Mouse (Mus musculus): ENCODE data around the gene Fancd2. TPM values are rescaled to one million over a fixed set of nuclear protein-coding genes. Genes with fewer than 3 reads are reported as not detected.

Gene Fancd2
- polyA plus RNA-seq, 1 experiment from 2014 or later, result 18.8 TPM

DNA sequence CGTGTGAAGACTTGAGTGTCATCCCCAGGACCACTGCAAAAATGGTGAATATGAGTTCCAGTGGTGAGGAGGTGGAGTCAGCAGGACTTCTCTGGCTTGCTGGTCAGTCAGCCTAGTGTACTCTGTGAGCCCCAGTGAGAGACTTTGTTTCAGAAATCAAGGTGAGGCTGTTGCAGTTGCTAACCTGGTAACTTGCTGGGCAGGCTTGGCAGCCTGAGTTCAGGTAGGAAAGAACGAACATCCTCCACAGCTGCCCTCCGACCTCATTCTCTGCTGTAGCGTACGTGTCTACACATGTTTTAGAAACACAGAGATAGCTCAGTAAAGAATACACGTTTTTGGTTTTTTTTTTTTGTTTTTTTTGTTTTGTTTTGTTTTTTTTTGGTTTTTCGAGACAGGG lies 3.4 kb downstream of the Fancd2 start:
- no peaks in the 10 kb centered on the region for H3K9me3 ChIP-seq

DNA sequence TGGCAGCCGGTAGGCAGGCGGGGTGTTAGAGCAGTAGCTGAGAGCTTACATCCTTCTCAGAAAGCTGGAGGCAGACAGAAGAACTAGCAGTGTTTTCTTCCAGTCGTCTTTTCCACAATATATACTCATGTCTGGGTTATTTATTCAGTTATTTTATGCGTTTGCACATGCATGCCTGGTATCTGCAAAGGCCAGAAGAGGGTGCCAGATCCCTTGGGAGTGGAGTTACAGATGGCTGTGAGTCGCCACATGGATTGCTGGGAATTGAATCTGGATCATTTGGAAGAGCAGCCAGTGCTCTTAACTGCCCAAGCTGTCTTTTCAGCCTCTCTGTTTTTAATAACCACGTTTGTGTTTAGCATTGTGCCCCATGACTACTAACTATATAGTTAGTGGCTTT lies 10.1 kb downstream of the Fancd2 start:
- Histone ChIP-seq H3K4me3 (replicated peaks) (no peak overlapping the region), H3K4me2 (no peak overlapping the region), H3K9me3 (no peaks in the 10 kb centered on the region), H3K27me3 (no peaks in the 10 kb centered on the region), H3K9ac (no peak overlapping the region), H3K36me3 (replicated peaks) (peaks cover 18% of the 10 kb centered on the region), H3K27ac (no peak overlapping the region), H3K4me1 (no peaks in the 10 kb centered on the region)
- WGBS, result 88% methylated on average over 6 of the region's 6 CpGs
- no peak for ATAC-seq (ENCODE audit: low FRiP score)

More for the DNA sequence above, 3.4 kb downstream of the Fancd2 start:
- no peak overlapping the region for H3K4me2 ChIP-seq
- H3K36me3 ChIP-seq (replicated peaks), result peaks cover 11% of the 10 kb centered on the region
- peaks cover 16% of the 10 kb centered on the region for H3K4me1 ChIP-seq
- H3K27me3 ChIP-seq, result no peaks in the 10 kb centered on the region
- WGBS, result 91% methylated on average over 7 of the region's 7 CpGs
- no peak overlapping the region for H3K27ac ChIP-seq
- no peak overlapping the region for H3K9ac ChIP-seq
- ATAC-seq (ENCODE audit: low FRiP score), result no peak
- H3K4me3 ChIP-seq (replicated peaks), result no peak overlapping the region

DNA sequence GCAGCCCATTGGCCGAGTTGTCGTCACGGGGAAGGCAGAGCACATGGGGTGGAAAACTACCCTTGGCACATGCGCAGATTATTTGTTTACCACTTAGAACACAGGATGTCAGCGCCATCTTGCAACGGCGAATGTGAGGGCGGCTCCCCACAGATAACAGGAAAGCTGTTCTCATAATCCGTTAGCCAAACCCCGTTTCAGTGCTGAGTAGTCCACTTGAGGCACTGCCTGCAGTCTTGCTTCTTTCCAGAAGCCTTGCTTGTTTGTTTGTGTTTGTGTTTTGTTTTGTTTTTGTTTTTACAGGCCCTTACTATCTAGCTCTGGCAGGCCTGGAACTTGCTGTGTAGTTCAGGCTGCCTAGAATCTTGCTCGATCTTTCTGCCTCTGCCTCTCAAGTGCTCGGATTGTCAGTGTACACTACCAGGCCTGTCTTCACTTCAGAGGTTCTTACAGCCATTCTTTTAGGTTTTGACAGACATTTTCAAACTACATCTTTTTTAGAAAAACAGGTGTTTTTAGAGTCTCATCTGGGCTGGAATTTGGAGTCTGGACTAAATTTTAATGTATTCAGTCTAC lies 12.5 kb downstream of the Fancd2 start:
- ATAC-seq (ENCODE audit: low FRiP score), result no peak
- 94% methylated on average over 12 of the region's 12 CpGs for WGBS

DNA sequence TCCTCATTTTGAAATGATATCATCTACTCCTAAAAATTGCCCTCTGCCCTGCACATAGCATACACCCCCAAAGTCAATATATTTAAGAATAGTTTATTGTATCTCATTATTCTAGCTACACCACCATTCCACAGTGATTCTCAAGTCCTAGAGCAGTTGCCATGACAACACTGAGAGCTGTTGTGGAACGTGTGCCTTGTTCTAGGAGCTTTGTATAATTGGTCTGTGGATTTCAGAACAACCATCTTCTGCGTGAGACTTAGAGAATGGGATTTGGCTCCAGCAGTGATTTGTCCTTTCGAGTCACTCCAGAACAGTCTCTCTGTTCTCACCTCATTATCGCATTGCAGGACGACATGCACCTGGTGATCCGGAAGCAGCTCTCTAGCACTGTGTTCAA lies 28.3 kb downstream of the Fancd2 start:
- no peaks in the 10 kb centered on the region for H3K4me1 ChIP-seq
- ATAC-seq (ENCODE audit: low FRiP score), result no peak
- WGBS, result 66% methylated on average over 6 of the region's 6 CpGs
- no peak overlapping the region for H3K4me3 ChIP-seq (replicated peaks)
- no peak overlapping the region for H3K4me2 ChIP-seq
- no peaks in the 10 kb centered on the region for H3K9me3 ChIP-seq
- peaks cover 11% of the 10 kb centered on the region; the same call in 1 of the 2 replicates for H3K36me3 ChIP-seq (replicated peaks)
- no peak overlapping the region for H3K9ac ChIP-seq
- no peaks in the 10 kb centered on the region for H3K27me3 ChIP-seq
- H3K27ac ChIP-seq, result no peak overlapping the region

More for the DNA sequence above, 12.5 kb downstream of the Fancd2 start:
- Histone ChIP-seq H3K36me3 (replicated peaks) (peaks cover 9% of the 10 kb centered on the region), H3K27ac (no peak overlapping the region), H3K4me3 (replicated peaks) (no peak overlapping the region), H3K4me2 (no peak overlapping the region), H3K27me3 (no peaks in the 10 kb centered on the region), H3K9me3 (no peaks in the 10 kb centered on the region), H3K9ac (no peak overlapping the region), H3K4me1 (no peaks in the 10 kb centered on the region)

DNA sequence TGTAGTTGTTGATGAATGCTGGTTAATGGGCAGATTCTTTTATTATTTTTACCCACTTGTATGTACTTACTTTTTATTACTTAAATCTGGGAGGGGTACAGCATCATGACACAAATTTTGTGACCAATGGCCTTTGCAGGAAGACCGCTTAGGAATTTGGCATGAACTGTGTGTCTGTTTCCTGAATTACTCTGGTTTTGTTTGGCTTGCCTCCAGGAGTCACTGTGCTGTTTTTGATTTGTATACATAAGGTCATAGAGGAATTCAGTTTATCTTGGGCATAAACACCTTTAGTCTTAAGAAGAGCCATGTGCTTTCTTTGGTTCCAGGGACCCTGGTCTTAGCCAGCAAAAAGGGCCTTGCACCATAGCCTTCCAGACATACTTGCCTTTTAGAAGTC lies 33.1 kb downstream of the Fancd2 start:
- H3K36me3 ChIP-seq (replicated peaks), result peaks cover 26% of the 10 kb centered on the region
- no peak overlapping the region for H3K27ac ChIP-seq
- no peak overlapping the region for H3K9ac ChIP-seq
- H3K4me3 ChIP-seq (replicated peaks), result no peak overlapping the region
- no peaks in the 10 kb centered on the region for H3K27me3 ChIP-seq
- WGBS, result 97% methylated on average over 1 of the region's 1 CpGs
- ATAC-seq (ENCODE audit: low FRiP score), result no peak
- no peaks in the 10 kb centered on the region for H3K4me1 ChIP-seq
- H3K9me3 ChIP-seq, result no peaks in the 10 kb centered on the region
- no peak overlapping the region for H3K4me2 ChIP-seq

DNA sequence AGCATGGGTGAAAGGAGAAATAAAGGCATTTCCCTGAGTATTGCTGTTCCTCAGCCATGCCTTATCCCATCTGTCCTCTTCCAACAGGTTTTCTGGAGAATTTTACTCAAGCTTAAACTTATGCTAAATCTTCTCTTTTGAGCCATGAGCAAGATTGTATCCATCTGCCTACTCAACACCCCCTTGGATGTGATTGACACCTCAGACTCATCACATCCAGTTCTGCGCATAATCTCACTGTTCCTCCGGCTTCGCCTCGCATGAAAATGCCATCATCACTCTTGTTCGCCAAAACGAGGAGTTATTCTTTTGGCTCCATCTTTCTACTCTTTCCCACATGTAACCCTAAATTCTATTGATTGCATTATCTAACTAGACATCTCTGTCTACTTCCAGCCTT lies 44.6 kb downstream of the Fancd2 start:
- Histone ChIP-seq H3K9ac (no peak overlapping the region), H3K4me1 (no peaks in the 10 kb centered on the region), H3K36me3 (replicated peaks) (peaks cover 41% of the 10 kb centered on the region), H3K27ac (no peak overlapping the region), H3K4me2 (no peak overlapping the region), H3K27me3 (no peaks in the 10 kb centered on the region), H3K9me3 (no peaks in the 10 kb centered on the region), H3K4me3 (replicated peaks) (no peak overlapping the region)
- ATAC-seq (ENCODE audit: low FRiP score), result no peak
- WGBS, result 96% methylated on average over 6 of the region's 6 CpGs

DNA sequence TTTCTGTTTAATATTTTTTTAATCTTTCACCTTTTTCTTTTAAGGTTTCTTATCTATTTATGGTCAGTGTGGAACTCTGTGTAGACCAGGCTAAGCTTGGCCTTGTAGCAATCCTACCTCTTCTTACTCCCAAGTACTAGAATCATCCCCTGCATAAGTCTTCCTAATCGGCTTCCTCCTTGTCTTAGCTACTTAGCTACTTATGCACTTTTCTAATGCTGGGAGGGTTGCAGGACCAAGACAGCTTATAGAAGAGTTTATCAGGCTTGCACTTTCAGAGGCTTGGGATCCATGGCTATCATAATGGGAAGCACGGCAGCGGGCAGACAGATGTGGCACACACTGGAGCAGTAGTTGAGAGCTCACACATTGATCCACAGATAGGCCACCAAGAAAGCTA lies 47.8 kb downstream of the Fancd2 start:
- Histone ChIP-seq H3K27me3 (no peaks in the 10 kb centered on the region), H3K27ac (no peak overlapping the region), H3K9me3 (no peaks in the 10 kb centered on the region), H3K4me1 (no peaks in the 10 kb centered on the region), H3K36me3 (replicated peaks) (peaks cover 40% of the 10 kb centered on the region), H3K4me3 (replicated peaks) (no peak overlapping the region), H3K9ac (no peak overlapping the region), H3K4me2 (no peak overlapping the region)
- no peak for ATAC-seq (ENCODE audit: low FRiP score)
- WGBS, result 97% methylated on average over 3 of the region's 3 CpGs

DNA sequence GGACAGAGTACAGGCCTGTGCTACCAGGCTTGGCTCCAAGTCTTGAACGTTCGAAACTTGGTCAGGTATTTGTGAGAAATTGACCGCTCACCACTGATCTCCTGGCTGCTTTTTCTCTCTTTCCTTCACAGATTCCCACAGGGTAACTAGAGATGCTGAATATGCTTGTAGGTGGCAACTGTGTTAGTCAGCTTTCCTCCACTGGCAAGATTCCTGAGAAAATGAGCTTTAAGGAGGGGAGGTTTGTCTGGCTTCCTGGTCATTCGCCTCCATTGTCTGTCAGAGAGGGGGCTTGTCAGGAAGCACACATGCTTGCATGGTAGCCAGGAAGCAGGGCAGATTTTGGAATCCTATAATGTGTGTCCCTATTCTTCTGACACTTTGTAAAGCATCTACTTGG lies 51.5 kb downstream of the Fancd2 start:
- Histone ChIP-seq H3K36me3 (replicated peaks) (peaks cover 19% of the 10 kb centered on the region), H3K9ac (no peak overlapping the region), H3K4me3 (replicated peaks) (no peak overlapping the region), H3K9me3 (no peaks in the 10 kb centered on the region), H3K4me1 (no peaks in the 10 kb centered on the region), H3K27ac (no peak overlapping the region), H3K4me2 (no peak overlapping the region), H3K27me3 (no peaks in the 10 kb centered on the region)
- ATAC-seq (ENCODE audit: low FRiP score), result no peak
- WGBS, result 92% methylated on average over 4 of the region's 4 CpGs

DNA sequence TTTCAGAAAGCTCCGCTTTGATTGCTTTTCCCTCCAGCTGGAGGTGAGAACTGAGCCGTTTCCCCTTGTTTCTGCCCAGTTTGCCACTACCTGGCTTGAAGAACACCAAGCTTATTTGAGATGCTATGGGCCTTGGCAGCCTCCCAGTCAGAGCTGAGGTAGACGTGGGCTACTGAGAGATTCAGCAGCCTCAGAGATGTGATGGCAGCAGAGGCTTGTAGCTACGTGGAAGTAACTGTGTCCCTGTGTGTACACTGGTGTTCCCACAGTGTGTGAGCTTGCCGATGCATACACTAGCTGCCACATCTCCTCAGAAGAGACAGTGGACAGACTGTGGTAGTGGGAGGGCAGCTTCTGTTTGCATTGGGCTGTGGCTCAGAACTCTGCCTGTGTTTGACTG lies 53.6 kb downstream of the Fancd2 start:
- 94% methylated on average over 5 of the region's 5 CpGs for WGBS
- Histone ChIP-seq H3K4me1 (no peaks in the 10 kb centered on the region), H3K36me3 (replicated peaks) (peaks cover 23% of the 10 kb centered on the region), H3K9me3 (no peaks in the 10 kb centered on the region), H3K9ac (no peak overlapping the region), H3K4me2 (no peak overlapping the region), H3K4me3 (replicated peaks) (no peak overlapping the region), H3K27me3 (no peaks in the 10 kb centered on the region), H3K27ac (no peak overlapping the region)
- ATAC-seq (ENCODE audit: low FRiP score), result no peak

DNA sequence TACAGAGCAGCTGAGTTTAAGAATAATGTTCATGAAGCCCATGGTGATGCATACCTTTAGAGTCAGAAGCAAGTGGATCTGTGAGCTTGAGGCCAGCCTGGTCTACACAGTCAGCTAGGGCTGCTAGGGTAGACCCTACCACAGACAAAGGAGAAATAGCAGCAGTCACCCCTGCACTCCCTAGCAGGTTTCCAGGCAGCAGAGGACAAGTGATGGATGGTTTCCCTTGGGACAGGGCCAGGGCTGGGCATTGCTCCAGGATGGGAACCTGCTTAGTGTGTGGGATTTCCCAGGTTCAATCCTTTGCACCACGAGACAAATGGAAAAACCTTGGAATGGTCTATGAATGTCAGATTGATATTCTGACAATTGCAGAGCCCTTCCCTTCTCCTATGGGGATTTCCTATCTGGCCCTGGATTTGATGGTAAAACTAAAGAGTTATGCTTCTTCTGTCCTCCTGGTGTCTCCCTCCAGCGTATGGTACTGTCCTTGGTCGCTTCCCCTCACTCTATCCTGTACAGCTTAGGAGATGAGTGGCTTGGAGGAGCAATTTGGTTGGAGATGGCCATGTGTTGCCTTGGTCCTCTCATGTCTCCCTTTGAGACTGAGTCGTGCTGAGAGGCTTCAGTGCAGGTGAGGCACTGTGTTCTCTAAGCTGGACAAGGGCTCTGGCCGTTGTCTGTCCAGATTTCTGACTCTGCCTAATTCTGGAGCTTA lies 55.1 kb downstream of the Fancd2 start:
- H3K36me3 ChIP-seq (replicated peaks), result peaks cover 19% of the 10 kb centered on the region
- ATAC-seq (ENCODE audit: low FRiP score), result no peak
- no peaks in the 10 kb centered on the region for H3K4me1 ChIP-seq
- H3K4me2 ChIP-seq, result no peak overlapping the region
- 86% methylated on average over 5 of the region's 5 CpGs for WGBS
- H3K9me3 ChIP-seq, result no peaks in the 10 kb centered on the region
- no peaks in the 10 kb centered on the region for H3K27me3 ChIP-seq
- no peak overlapping the region for H3K27ac ChIP-seq
- no peak overlapping the region for H3K9ac ChIP-seq
- no peak overlapping the region for H3K4me3 ChIP-seq (replicated peaks)

DNA sequence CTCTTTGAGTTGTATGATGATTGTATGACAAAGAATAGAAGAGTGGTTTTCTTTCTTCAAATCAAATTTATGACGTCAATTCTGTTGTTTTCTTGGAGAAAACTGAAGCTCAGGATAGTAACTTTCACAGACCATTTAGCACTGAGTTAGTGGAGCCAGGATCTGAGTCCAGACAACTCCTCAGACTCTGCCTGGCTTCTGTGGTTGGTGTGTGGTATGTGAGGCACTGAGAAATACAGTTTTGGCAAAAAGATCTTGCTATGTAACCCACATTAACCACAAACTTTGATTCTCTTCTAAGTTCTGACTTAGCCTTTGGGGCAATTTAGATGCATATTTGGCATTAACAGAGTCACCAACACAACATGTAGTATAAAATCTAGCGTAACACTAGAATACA lies 61.2 kb downstream of the Fancd2 start:
- Histone ChIP-seq H3K36me3 (replicated peaks) (0 out of 2 replicates have a peak, but pooled peaks cover 7% of the 10 kb centered on the region), H3K4me1 (no peaks in the 10 kb centered on the region), H3K27ac (no peak overlapping the region), H3K9me3 (no peaks in the 10 kb centered on the region), H3K4me3 (replicated peaks) (no peak overlapping the region), H3K27me3 (no peaks in the 10 kb centered on the region), H3K9ac (no peak overlapping the region), H3K4me2 (no peak overlapping the region)
- ATAC-seq (ENCODE audit: low FRiP score), result no peak
- WGBS, result 94% methylated on average over 2 of the region's 2 CpGs

DNA sequence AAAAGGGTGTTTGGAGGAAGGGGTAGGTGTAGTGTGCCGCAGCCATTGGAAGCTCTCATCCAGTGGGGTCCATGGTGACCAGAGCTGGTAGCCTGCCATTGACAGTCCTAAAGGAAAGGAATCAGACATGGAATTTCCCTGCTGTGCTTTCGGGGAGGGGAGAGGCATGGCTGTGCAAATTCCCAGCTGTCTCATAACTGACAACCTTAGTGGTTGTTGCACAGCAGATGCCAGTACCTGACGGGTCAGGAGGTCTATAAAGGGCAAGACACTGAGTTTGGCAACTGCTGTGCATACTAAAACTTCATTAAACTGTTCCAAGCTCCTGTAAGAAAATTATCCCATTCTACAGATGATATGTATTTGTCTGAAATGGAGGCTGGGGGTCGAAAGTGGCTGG lies 66.5 kb downstream of the Fancd2 start:
- Histone ChIP-seq H3K4me3 (replicated peaks) (no peak overlapping the region), H3K27ac (no peak overlapping the region), H3K9ac (no peak overlapping the region), H3K9me3 (no peaks in the 10 kb centered on the region), H3K4me2 (no peak overlapping the region), H3K36me3 (replicated peaks) (0 out of 2 replicates have a peak, but pooled peaks cover 2% of the 10 kb centered on the region), H3K4me1 (peaks cover 8% of the 10 kb centered on the region), H3K27me3 (no peaks in the 10 kb centered on the region)
- 90% methylated on average over 4 of the region's 4 CpGs for WGBS
- no peak for ATAC-seq (ENCODE audit: low FRiP score)

DNA sequence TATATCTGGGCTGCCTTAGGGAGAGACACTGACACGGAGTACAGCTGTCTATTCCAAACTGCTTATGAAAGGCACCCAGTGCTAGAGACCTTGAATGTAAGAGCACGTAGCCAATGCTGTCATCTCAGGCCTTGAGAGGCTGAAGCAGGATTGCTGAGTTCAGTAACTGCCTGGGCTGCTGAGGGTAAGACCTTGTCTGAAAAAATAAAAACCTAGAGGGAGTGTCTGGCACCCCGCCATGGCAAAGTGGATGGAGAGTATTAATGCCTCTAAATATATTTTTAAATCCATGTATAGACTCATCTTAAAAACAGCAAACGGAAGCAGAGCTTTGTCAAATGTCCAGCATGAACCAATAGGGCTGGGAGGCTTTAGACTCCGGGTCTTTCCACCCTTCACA lies 68.4 kb downstream of the Fancd2 start:
- Histone ChIP-seq H3K27ac (no peak overlapping the region), H3K27me3 (no peaks in the 10 kb centered on the region), H3K9me3 (no peaks in the 10 kb centered on the region), H3K9ac (no peak overlapping the region), H3K4me2 (no peak overlapping the region), H3K4me3 (replicated peaks) (no peak overlapping the region), H3K36me3 (replicated peaks) (0 out of 2 replicates have a peak, but pooled peaks cover 2% of the 10 kb centered on the region), H3K4me1 (peaks cover 8% of the 10 kb centered on the region)
- WGBS, result 81% methylated on average over 5 of the region's 5 CpGs
- ATAC-seq (ENCODE audit: low FRiP score), result no peak

Data from forebrain, embryonic 12.5 days (tissue).